Mouse (Mus musculus): ENCODE measurements around the gene Scrt2. TPM values are rescaled to one million over a fixed set of nuclear protein-coding genes. Genes with fewer than 3 reads are reported as not detected.

Gene Scrt2
- polyA plus RNA-seq, 1 experiment, result not detected

DNA sequence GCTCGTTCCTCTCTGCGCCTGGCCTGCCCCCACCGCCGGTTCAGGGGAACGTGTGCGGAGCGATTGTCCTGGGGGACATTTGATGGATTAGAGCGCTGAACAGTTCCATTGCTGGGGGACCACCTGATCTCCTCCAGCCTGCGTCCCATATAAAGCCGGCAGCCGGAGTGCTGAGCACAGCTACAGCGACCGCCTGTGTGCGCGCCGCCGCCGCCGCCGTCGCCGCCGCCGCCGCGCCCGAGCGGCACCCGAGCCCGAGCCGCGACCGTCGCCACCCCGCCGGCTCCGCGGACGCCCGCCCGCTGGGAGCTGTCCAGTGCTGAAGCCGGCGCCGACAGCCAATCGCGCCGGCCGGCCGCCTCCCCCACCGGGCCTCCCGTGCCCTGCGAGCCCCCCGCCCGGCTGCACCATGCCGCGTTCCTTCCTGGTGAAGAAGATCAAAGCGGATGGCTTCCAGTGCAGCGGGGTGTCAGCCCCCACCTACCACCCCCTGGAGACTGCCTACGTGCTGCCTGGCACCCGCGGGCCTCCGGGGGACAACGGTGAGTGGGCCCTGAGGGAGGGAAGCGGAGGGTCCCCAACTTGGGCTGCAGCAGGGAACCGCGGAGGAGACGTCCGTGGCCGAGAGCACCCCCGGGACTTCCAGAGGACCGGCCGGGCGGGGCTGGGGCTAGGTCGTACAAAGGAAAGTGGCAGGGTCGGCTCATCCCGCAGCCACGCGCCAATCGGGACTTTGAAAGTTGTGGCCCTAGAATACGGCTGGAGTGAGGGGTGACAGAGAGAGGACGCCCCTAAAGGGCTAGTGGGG lies 516 bp downstream of the Scrt2 start:
- Histone ChIP-seq H3K27ac (ENCODE audit: insufficient read depth, low read depth, low read length) (no peak overlapping the region), H3K4me1 (ENCODE audit: control insufficient read depth, insufficient read depth, low read length) (peaks cover 9% of the 10 kb centered on the region), H3K4me3 (ENCODE audit: insufficient read depth, low read length) (peak overlapping the region; percentile 55)
- TF ChIP-seq POLR2A (IDR thresholded peaks at IDR 0.05; ENCODE audit: borderline replicate concordance, low read depth, low read length), result no peak
- no peak for TF ChIP-seq CTCF (IDR thresholded peaks at IDR 0.05; ENCODE audit: low read depth, low read length)

DNA sequence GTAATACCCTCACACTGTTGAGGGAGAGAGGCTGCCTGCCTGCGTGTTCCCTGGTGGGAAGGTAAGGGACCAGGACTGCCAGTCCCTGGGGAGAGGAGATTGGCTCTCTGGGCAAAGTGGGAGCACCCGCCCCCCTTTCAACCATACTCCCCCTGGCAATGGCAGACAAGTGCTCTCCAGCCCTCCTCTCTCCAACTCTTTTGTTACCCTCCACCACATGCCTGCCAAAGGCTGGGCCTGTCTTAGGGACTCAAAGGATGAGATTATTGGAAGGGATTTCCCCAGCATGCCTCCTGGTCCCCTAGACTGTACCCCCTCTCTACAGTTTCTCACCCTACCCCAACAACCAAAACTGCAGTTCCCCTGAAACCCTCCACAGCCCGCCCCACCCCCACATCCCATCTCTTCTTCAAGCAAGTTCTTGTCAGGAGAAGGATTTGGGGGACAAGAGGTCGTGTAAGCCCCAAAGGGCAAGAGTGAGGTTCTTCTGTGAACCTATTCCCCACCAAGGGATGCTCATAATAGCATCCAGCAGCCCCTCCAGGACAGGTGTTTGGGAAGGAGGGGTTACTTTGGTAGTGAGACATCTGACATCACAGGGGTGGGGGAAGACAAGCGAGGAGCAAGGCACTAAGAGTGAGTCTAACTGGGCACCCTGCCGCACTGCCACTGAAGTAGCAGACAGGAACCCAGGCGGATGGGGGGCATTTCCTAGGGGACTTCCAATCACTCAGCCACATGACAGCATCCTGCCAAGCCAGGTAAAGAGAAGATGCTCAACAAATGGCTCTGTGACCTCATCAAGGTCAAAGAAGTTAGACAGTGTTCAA lies 1.3 kb downstream of the Scrt2 start:
- no peak overlapping the region for H3K4me3 ChIP-seq (ENCODE audit: insufficient read depth, low read length)
- TF ChIP-seq CTCF (IDR thresholded peaks at IDR 0.05; ENCODE audit: low read depth, low read length) (no peak), POLR2A (IDR thresholded peaks at IDR 0.05; ENCODE audit: borderline replicate concordance, low read depth, low read length) (no peak)
- H3K4me1 ChIP-seq (ENCODE audit: control insufficient read depth, insufficient read depth, low read length), result peaks cover 9% of the 10 kb centered on the region
- H3K27ac ChIP-seq (ENCODE audit: insufficient read depth, low read depth, low read length), result no peak overlapping the region

DNA sequence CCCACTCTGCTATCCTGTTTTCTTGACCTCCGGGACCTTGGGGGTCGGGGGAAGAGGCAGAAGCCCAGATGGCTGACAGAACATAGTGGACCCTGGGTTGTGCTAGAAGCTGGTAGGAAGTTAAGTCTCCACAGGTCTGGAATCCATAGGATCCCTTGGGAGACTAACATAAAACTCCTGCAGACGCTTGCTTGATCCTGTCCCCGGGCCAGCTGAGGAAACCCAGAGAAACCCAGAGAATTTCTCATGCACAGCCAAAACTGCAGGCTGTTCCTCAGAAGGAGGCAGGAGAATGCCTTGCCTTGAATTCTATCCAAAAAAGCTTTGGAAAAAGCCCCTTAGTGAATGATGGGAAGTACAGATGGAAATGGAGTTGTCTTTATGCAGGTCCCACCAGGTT lies 2.1 kb downstream of the Scrt2 start:
- H3K27ac ChIP-seq (ENCODE audit: insufficient read depth, low read depth, low read length), result no peak overlapping the region
- peaks cover 9% of the 10 kb centered on the region for H3K4me1 ChIP-seq (ENCODE audit: control insufficient read depth, insufficient read depth, low read length)
- no peak for TF ChIP-seq CTCF (IDR thresholded peaks at IDR 0.05; ENCODE audit: low read depth, low read length)
- no peak for TF ChIP-seq POLR2A (IDR thresholded peaks at IDR 0.05; ENCODE audit: borderline replicate concordance, low read depth, low read length)
- no peak overlapping the region for H3K4me3 ChIP-seq (ENCODE audit: insufficient read depth, low read length)

DNA sequence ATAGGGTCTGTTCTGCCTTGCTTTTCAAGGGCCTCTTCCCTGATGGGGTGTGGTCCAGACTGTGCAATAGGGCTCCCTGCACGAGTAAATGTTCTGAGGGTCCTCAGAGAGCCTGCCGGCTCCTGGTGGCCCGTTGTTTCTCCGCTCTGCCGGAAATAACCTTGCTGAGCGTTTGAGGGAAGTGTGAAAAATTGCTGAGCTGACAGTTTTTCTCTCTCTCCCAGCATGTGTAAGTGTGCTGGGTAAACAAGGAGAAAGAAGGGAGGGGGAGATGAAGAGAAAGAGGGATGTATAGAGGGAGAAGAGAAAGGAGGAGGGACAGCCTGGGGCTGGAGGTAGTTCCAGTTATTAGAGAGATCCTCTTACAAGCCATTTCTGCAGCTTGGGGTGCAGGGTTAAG lies 3.0 kb downstream of the Scrt2 start:
- Histone ChIP-seq H3K27ac (ENCODE audit: insufficient read depth, low read depth, low read length) (no peak overlapping the region), H3K4me3 (ENCODE audit: insufficient read depth, low read length) (no peak overlapping the region), H3K4me1 (ENCODE audit: control insufficient read depth, insufficient read depth, low read length) (peaks cover 9% of the 10 kb centered on the region)
- TF ChIP-seq CTCF (IDR thresholded peaks at IDR 0.05; ENCODE audit: low read depth, low read length) (no peak), POLR2A (IDR thresholded peaks at IDR 0.05; ENCODE audit: borderline replicate concordance, low read depth, low read length) (no peak)

DNA sequence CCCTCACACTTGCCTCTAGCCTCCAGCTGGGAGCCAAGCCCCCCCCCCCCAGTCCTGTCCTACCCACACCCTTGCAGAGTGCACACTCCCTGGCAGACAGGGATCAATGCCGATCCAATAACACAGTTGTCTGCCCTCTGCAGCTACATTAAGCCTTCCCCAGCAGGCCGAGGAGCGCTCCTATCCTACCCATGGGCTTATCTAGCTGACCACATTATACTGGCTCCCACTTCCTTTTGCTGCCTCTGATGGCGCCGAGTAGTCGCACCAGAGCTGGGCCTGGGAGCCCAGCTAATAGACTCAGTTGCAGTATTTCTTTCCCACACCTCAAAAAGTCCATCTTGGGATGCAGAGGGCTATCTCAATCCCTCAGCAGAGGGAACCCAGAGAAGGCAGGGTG lies 4.1 kb downstream of the Scrt2 start:
- peaks cover 6% of the 10 kb centered on the region for H3K4me1 ChIP-seq (ENCODE audit: control insufficient read depth, insufficient read depth, low read length)
- no peak for TF ChIP-seq CTCF (IDR thresholded peaks at IDR 0.05; ENCODE audit: low read depth, low read length)
- H3K27ac ChIP-seq (ENCODE audit: insufficient read depth, low read depth, low read length), result no peak overlapping the region
- no peak overlapping the region for H3K4me3 ChIP-seq (ENCODE audit: insufficient read depth, low read length)

DNA sequence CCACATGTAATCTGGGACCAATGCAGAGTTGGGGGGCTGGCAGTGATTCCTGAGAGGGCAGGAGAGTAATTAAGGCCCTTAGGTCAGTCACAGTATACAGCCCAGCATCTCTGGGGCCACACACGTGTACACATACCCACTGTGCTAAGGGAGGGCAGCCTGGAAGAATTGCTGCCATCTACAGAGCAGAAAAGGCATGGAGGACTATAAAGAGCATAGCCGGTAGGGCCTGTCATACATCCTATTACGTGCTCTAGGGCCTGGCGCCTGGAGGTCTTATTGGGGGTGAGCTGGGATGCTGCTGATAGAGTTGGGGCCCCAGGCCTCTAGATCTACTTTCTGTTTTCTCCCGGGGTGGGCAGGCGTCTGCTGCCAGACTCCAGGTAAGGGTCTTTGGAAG lies 5.1 kb downstream of the Scrt2 start:
- TF ChIP-seq CTCF (IDR thresholded peaks at IDR 0.05; ENCODE audit: low read depth, low read length) (no peak), POLR2A (IDR thresholded peaks at IDR 0.05; ENCODE audit: borderline replicate concordance, low read depth, low read length) (no peak)
- H3K4me1 ChIP-seq (ENCODE audit: control insufficient read depth, insufficient read depth, low read length), result peaks cover under 1% of the 10 kb centered on the region; the same call in 1 of the 2 replicates
- H3K4me3 ChIP-seq (ENCODE audit: insufficient read depth, low read length), result no peak overlapping the region
- no peak overlapping the region for H3K27ac ChIP-seq (ENCODE audit: insufficient read depth, low read depth, low read length)

DNA sequence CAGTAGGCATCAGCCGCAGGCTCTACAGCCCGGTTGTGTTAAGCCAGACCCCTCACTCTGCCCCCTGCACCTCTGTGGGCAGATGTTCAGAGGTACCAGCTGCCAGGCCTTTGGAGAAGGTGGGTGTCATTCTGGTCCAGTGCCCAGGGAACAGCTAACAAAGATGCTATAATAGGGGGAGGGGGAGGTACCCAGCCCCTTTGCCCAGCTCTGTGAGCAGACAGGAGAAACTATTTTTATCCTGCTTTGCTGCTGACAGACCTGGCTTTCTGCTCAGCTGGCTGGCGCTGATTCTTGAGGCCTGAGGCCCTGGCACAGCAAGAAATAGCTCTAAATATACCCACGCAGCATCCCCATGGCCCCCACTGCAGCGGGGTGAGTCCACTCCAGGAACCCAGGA lies 5.8 kb downstream of the Scrt2 start:
- TF ChIP-seq POLR2A (IDR thresholded peaks at IDR 0.05; ENCODE audit: borderline replicate concordance, low read depth, low read length), result no peak
- TF ChIP-seq CTCF (IDR thresholded peaks at IDR 0.05; ENCODE audit: low read depth, low read length), result no peak
- Histone ChIP-seq H3K4me3 (ENCODE audit: insufficient read depth, low read length) (no peak overlapping the region), H3K27ac (ENCODE audit: insufficient read depth, low read depth, low read length) (no peak overlapping the region), H3K4me1 (ENCODE audit: control insufficient read depth, insufficient read depth, low read length) (no peaks in the 10 kb centered on the region)

DNA sequence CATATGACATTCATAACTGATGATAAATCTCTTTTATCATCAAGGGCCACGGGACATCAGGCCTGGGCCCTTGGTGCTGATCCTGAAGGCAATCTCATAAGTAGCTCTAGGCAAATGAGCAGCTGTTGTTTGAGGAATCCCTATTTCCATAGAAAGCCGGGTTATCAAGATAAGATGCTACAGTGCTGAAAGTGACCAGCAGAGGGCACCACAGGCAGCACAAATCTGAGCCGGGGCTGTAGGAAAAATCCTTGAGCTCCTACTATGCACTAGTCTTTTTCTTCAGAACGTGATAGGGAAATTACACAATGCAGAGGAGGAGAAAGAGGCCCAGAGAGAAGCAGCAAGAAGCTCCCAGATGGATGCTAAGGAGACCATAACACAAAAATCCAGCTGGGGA lies 7.7 kb downstream of the Scrt2 start:
- TF ChIP-seq CTCF (IDR thresholded peaks at IDR 0.05; ENCODE audit: low read depth, low read length) (peak; percentile 94), POLR2A (IDR thresholded peaks at IDR 0.05; ENCODE audit: borderline replicate concordance, low read depth, low read length) (no peak)
- Histone ChIP-seq H3K4me3 (ENCODE audit: insufficient read depth, low read length) (no peak overlapping the region), H3K27ac (ENCODE audit: insufficient read depth, low read depth, low read length) (no peak overlapping the region), H3K4me1 (ENCODE audit: control insufficient read depth, insufficient read depth, low read length) (no peaks in the 10 kb centered on the region)

DNA sequence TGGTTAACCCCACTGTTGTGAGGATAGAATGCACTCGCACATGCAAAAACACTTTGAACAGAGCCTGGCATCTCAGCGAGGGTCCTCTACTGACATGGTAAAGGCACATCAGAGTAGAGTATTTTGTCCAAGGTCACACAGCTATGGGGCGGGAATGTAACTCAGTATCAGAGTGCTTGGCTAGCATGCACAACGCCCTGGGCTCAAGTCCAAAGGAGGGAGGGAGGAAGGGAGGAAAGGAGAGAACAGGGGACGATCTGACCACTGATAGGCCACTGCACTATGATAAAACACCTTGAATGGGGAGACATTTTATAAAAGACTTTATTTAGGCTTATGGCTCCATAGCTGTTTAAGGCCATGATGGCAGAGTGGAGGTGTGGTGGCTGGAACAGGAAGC lies 8.3 kb downstream of the Scrt2 start:
- TF ChIP-seq CTCF (IDR thresholded peaks at IDR 0.05; ENCODE audit: low read depth, low read length) (no peak), POLR2A (IDR thresholded peaks at IDR 0.05; ENCODE audit: borderline replicate concordance, low read depth, low read length) (no peak)
- no peak overlapping the region for H3K4me3 ChIP-seq (ENCODE audit: insufficient read depth, low read length)
- H3K27ac ChIP-seq (ENCODE audit: insufficient read depth, low read depth, low read length), result no peak overlapping the region
- no peaks in the 10 kb centered on the region for H3K4me1 ChIP-seq (ENCODE audit: control insufficient read depth, insufficient read depth, low read length)

DNA sequence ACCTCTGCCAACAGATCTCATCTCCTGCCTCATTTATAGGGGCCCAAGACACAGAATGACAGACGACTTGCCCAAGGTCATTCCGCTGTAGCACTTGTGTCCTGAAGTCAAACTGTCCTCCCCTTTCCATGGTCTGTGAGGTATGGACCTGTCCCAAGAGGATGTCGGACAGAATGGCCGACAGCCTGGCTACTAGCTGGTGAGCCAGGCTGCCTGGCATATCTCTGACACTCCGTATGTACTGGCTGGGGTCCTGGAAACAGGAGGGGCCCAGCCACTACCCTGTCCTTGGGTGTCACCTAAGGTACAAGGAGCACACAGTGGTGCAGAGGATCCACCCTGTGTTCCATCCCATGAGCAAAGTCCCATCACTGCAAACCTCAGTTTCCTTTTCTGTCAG lies 9.2 kb downstream of the Scrt2 start:
- no peaks in the 10 kb centered on the region for H3K4me1 ChIP-seq (ENCODE audit: control insufficient read depth, insufficient read depth, low read length)
- no peak overlapping the region for H3K4me3 ChIP-seq (ENCODE audit: insufficient read depth, low read length)
- no peak overlapping the region for H3K27ac ChIP-seq (ENCODE audit: insufficient read depth, low read depth, low read length)
- TF ChIP-seq CTCF (IDR thresholded peaks at IDR 0.05; ENCODE audit: low read depth, low read length) (no peak), POLR2A (IDR thresholded peaks at IDR 0.05; ENCODE audit: borderline replicate concordance, low read depth, low read length) (no peak)

All from bone marrow macrophage, adult 2 months (primary cell).